Mouse (Mus musculus): ENCODE results near the gene Gfy. TPM values are rescaled to one million over a fixed set of nuclear protein-coding genes. Genes with fewer than 3 reads are reported as not detected.
A peak's percentile ranks its signal among the peaks of the same experiment; 100 is the strongest.

The Gfy gene
- total RNA-seq, 2 experiments from 2014 or later, result not detected

- peak; percentile 69 to 78 for DNase-seq
Observed at GRCm38 (mm10) chr7:45149545-45149944, 29.8 kb downstream of the Gfy start.

GRCm38 (mm10) chr7:45148534-45149098 is 30.8 kb downstream of the Gfy start:
- peak; percentile 53 to 74 for DNase-seq

- DNase-seq, result no peak
Observed at GRCm38 (mm10) chr7:45147899-45148298, 31.5 kb downstream of the Gfy start.

DNA sequence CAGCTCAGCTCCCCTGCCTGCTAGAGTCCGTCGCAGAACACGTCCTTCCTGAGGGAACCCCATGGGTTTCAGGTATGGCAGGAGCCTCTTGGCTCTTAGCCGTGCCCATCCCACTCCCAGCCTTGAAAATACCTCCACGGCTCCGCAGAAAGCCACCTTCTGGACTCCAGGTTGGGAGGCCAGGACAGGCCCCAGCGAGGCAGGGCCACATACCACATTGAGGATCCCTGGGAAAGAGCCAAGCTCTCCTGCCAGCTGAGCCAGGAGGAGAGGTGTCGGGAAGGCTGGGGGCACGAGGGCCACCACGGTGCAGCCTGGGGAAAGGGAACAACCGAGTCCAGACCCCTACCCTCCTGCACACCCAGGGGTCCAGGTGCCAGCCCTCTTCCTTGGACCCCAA is 32.1 kb downstream of the Gfy start:
- no peak for DNase-seq

DNA sequence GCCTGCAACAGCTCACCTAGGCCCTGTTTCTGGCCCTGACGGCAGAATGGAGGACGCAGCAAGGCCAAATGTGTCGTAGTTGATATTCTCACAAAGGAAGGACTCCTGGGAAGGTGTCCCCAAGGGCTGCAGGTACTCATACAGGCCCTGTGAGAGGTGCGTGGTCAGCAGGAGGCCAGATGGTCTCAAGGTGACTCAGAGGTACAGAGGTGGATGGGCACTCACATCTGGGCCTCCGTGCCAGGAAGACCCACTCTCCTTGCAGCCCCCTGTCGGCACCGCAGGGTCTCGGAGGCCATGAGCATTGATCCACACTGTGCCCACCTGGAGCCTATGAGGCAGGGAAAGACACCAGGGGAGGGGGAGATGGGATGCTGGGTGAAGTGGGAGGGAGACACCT is 33.9 kb downstream of the Gfy start:
- no peak for DNase-seq

DNA sequence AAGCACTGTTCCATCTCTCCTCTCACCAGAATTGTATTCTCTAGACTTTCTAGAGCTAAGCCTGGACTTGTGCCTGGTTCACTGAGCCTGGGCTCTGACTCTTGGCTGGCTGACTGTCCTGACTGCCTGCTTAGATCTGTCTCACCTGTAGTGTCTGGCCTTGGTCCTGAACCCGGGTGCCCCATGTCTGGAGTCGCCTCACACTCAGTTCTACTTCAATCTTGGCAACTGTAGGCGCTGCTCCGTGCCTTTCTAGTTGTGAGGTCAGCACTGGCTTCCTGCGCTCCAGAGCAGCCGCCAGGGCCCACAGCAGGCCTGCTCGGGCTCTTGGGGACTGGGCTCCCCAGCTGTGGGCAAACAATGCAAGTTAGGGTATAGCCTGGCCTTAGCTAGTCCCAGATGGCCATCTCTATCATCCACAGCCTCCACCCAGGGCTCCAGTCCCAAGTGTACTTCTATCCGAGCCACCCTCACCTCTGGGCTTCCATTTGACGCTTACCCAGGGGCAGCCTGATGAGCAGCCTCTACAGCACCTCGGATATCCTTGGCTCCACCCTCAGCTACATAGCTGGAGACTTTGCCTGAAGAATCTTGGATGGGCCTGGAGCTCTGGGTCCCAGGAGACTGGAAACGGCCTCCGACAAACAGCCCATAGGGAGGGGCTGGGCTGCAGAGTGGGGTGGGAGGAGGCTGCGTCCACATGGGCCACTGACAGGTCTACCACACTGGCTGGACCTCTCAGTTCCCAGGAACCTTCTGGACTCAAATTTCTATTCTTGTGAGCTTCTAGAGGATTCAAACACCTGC is 34.8 kb downstream of the Gfy start:
- DNase-seq, result peak in 1 of 2 experiments; percentile 66

GRCm38 (mm10) chr7:45141914-45142313 is 37.5 kb downstream of the Gfy start:
- no peak for DNase-seq

- no peak for DNase-seq
Observed at GRCm38 (mm10) chr7:45141319-45141718, 38.0 kb downstream of the Gfy start.

- no peak for DNase-seq
Observed at GRCm38 (mm10) chr7:45139904-45140723, 39.3 kb downstream of the Gfy start.

DNA sequence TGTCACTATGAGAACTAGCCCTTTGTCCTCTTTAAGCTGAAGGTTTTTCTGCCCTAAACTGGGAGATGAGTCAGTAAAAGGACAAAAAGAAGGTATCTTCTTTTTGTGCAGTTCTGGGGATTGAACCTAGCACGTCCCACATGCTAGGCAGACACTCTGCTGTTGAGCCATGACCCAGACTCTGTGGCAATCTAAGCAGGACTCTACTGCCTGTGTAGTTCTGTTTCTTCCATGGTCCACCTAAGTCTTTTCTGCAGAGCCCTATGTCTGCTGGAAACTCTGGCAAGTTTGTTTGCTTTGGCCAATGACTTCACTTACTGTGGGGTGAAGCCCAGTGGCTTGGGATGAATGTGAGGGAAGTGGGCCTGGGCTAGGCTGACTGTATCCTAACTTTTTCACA is 41.0 kb downstream of the Gfy start:
- DNase-seq, result no peak

GRCm38 (mm10) chr7:45137171-45138006 is 42.0 kb downstream of the Gfy start:
- no peak for DNase-seq

DNA sequence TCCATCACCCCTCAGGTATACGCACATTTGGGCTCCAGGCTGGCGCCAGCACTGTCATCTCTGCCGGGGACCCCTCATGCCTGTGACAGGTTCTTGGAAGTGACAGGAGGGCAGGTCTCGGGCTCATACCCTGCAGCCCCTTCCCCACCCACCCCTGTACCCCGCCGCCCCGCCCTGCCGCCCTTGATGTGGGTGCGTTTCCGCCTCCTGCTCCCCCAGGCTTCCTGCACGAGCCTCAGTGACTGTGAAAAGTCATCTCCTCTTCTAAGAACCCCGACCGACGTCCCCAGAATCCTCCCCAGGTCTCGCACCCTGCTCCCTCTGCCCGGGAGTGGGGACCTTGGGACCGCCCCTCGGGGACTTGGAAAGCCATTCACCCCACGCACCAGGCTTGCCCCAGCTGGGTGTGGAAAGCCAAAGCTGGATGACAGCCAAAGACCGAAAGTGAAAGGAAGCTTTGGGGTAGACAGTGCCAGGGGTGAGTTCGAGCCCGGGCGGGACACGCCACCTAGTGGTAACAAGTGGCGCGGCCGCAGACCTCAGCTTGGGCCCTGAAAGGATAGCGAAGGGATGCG is 43.3 kb downstream of the Gfy start, which contains the start of the genes Gm45713 and Flt3l:
TSS of gene Gm45713 (minus strand) at position 239 of the 575 bp plus-strand sequence.
TSS of gene Flt3l (minus strand) at position 440 of the 575 bp plus-strand sequence.
- DNase-seq, result peak; percentile 96 to 97

GRCm38 (mm10) chr7:45135370-45135769 is 44.0 kb downstream of the Gfy start:
- DNase-seq, result no peak

DNA sequence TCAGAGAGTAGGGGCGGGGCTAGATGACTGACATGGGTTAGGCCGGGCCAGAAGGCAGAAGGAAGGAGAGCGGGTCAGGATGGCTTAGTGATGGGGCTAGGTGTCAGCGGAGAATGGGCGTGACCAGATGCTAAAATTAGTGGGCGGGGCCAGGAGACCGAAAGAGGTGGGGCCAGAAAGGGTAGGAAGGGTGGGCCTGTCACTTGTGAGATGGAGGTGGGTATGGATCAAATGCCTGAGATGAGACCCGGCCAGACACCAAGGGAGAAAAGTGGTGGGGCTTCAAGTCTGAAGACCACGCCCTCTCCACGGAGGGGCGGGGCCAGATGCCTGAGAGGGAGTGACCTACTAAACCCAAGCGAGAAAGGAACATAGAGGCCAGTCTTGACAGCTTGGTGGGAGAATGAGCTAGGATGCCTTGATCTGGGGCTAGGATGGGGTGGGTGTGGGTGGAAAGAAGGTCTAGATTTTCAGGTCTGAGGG is 44.8 kb downstream of the Gfy start:
- DNase-seq, result peak in 1 of 2 experiments; percentile 48

- no peak for DNase-seq
Observed at GRCm38 (mm10) chr7:45133446-45134159, 45.8 kb downstream of the Gfy start.

DNA sequence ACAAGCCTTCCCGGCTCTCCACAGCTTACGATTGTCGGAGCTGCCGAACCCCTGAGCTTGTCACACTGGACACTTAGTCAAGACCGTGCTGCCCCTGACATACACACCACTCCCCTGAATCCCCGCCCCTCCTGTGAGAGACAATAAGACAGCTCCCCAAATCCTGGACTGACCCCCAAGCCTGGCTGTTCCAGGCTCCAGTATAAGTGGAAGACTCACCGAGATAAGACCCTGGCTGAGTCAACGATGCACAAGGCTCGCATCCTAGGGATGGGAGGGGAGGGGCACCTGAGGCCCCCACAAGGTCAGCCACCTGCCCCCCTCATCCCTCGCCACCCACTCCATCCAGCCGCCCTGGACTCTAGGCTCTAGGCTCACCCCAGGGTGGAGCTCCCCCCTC is 47.5 kb downstream of the Gfy start:
- no peak for DNase-seq

DNA sequence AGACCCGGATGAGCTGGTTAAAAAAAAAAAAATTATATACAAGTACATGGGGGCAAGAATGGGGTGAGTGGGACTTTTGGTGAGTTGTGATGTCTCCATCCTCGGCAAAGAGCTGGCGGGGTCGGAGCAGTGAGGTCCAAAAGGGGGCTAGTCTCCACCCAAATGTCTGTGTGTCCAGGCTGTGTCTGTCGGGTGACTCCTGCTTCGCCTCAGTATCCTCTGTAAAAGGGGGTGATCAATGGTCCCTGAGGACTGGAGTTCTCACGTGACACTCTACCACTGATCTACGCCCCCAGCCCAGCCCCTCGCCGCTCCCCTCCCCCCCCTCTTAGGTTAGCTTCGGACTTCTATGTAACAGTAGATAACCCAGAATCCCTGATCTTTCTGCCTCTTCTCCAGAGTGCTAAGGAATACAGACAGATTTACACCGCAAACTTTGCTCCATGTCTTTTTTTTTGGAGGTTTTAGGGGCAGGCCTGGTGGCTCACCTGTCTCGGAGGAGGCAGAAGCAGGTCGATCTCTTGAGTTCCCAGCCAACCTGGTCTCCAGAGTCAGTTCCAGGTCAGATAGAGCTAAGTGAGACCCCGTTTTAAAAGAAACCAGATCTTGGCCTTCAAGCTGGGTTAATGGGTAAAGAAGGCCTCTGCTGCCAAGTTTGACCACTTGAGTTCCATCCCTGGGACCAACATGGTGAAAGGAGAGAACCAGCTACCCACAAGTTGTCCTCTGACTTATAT is 49.4 kb downstream of the Gfy start:
- DNase-seq, result no peak

DNA sequence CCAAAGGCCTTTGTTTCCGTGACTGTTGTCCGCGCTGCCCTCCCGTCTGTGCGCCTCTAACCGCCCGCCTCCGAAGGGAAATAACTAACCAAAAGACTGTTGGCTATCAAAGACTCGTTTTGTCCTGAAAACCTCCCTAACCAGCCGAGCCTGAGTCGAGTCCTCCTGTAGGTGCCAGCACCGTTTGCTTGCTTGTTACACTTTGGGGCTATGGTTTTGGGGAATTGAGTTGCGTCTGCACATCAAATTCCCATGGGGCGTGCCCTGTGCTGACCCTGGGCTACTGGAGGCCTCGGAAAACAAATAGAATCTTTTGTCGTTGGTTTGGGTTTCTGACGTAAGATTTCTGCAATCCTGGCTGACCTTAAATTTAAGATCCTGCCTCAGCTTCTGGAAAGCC is 50.1 kb downstream of the Gfy start:
- DNase-seq, result peak in 1 of 2 experiments; percentile 63

- DNase-seq, result peak; percentile 99 to 100
Observed at GRCm38 (mm10) chr7:45128624-45129246, 50.6 kb downstream of the Gfy start, which contains the start of gene Rpl13a. Gene Rpl13a (minus strand): TSS chr7:45128761.
